Mouse (Mus musculus) hindbrain, embryonic 11.5 days (tissue): ENCODE data around the gene Bnc2. TPM values are rescaled to one million over a fixed set of nuclear protein-coding genes. Genes with fewer than 3 reads are reported as not detected.
A peak's percentile ranks its signal among the peaks of the same experiment; 100 is the strongest.

Experiments used
- ATAC-seq: fragments of 200-750 bp; cut with Nextera tagmentation; 2 replicates; pipeline ENCODE4 v1.8.0; 2017; ENCODE audit warnings: mild to moderate bottlenecking, moderate TSS enrichment, moderate library complexity; ENCODE audit not compliant: low FRiP score
- DNase-seq: peaks from one replicate; pipeline ENCODE4 v3.0.0-alpha.2; 2015; ENCODE audit warnings: low spot score
- H3K27ac ChIP-seq: fragments of 300-500 bp; sonication (generic); 2 replicates; pipeline ENCODE4 v1.5.1; 2014; ENCODE audit warnings: mild to moderate bottlenecking, low read depth, low read length
- H3K27me3 ChIP-seq: fragments of 300-500 bp; sonication (generic); 2 replicates; pipeline ENCODE4 v1.6.1; 2014; ENCODE audit warnings: mild to moderate bottlenecking, low read length, moderate library complexity, mixed read lengths; ENCODE audit not compliant: control insufficient read depth, insufficient read depth
- H3K36me3 ChIP-seq: fragments of 300-500 bp; sonication (generic); 2 replicates; pipeline ENCODE4 v1.6.1; 2014; ENCODE audit warnings: mild to moderate bottlenecking, low read length, moderate library complexity, mixed read lengths; ENCODE audit not compliant: control insufficient read depth, insufficient read depth
- H3K4me1 ChIP-seq: fragments of 300-500 bp; sonication (generic); replicated peaks from 2 replicates; pipeline ENCODE4 v1.6.1; 2014; ENCODE audit warnings: low read length, mixed read lengths; ENCODE audit not compliant: control insufficient read depth, insufficient read depth
- H3K4me2 ChIP-seq: fragments of 300-500 bp; sonication (generic); replicated peaks from 2 replicates; pipeline ENCODE4 v1.6.1; 2014; ENCODE audit warnings: mild to moderate bottlenecking, low read depth, low read length
- H3K4me3 ChIP-seq: fragments of 300-500 bp; sonication (generic); 2 replicates; pipeline ENCODE4 v1.5.1; 2014; ENCODE audit warnings: low read depth, low read length
- H3K9ac ChIP-seq: fragments of 300-500 bp; sonication (generic); 2 replicates; pipeline ENCODE4 v1.6.1; 2014; ENCODE audit warnings: low read depth, low read length
- H3K9me3 ChIP-seq: fragments of 300-500 bp; sonication (generic); 2 replicates; pipeline ENCODE4 v1.6.1; 2016; ENCODE audit warnings: low read length; ENCODE audit not compliant: control insufficient read depth
- WGBS: fragments of 180-500 bp; shearing (Covaris S2); extraction: QIAGEN DNeasy Blood & Tissue Kit; methylation state at CpG from one replicate; pipeline ENCODE4 v1.1.7; 2014; 5-methylcytosine and 5-hydroxymethylcytosine counted together
- polyA plus RNA-seq: library from polyadenylated mRNA; unstranded; fragments of >200 nt; fragmentation: Nextera tagmentation; extraction: Ambion mirVana; gene quantifications from 2 replicates; pipeline ENCODE4 v1.2.1, GENCODE M21; 2014

The Bnc2 gene
- polyA plus RNA-seq, 1 experiment from 2014 or later: 16.1 TPM

DNA sequence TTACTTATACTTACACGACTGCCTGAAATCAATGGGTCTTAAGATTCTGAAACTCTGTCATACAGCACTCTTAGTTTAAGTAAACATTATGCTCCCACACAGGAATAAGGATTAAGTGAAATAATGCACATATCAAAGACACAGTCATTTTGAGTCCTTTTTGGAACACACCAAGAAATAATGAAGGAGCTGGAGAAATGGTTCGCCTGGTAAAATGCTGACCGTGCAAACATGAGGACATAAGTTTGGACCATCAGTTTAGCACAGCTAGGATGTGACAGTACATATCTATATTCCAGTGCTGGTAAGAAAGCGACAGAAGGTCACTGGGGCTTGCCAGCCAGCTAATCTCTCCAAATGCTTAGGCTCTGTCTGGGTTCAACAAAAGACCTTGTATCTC lies 205.7 kb downstream of the Bnc2 start:
- Histone ChIP-seq H3K27ac (no peak overlapping the region), H3K27me3 (no peaks in the 10 kb centered on the region), H3K36me3 (no peaks in the 10 kb centered on the region), H3K9ac (no peak overlapping the region), H3K4me2 (no peak overlapping the region), H3K4me1 (no peaks in the 10 kb centered on the region), H3K9me3 (no peaks in the 10 kb centered on the region), H3K4me3 (no peak overlapping the region)
- DNase-seq: no peak
- WGBS: 88% methylated on average over 4 of the region's 4 CpGs
- ATAC-seq: no peak

DNA sequence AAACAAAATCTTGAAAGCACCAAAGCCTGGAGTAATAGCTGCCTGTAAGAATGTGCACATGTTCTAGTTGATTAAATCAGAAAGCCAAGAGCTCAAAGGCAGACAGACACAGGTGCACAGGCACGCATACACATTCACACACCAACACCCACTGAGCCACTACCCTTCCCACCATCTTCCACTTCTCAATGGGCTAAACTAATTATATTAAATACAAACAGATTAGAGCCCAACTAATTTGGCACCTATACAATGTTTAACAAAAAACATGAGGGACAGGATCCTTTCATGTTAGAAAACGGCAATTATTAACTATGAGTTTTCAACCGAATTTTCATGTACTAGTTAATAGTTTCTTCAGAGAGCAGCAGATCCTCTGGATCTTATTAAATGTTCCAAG lies 207.4 kb downstream of the Bnc2 start:
- no peak overlapping the region for H3K9ac ChIP-seq
- ATAC-seq (no peak), DNase-seq (no peak)
- no peaks in the 10 kb centered on the region for H3K27me3 ChIP-seq
- 85% methylated on average over 3 of the region's 3 CpGs for WGBS
- no peaks in the 10 kb centered on the region for H3K9me3 ChIP-seq
- no peak overlapping the region for H3K4me2 ChIP-seq
- H3K36me3 ChIP-seq: no peaks in the 10 kb centered on the region
- no peaks in the 10 kb centered on the region for H3K4me1 ChIP-seq
- H3K27ac ChIP-seq: no peak overlapping the region
- no peak overlapping the region for H3K4me3 ChIP-seq

DNA sequence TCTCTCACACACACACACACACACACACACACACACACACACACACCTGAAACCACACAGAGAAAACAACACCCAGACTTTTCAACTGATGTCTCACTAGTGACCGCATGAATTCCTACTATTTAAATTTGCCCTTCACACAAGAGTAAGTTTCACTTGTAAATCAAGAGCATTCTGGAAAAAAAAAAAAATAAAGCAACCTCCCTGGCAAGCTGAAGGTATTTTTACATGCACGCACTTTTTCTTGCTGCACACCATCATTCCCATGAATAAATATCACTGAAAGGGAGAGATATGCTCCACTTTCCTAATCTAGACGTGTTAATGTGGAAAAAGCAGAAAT lies 216.9 kb downstream of the Bnc2 start:
- 78% methylated on average over 3 of the region's 3 CpGs for WGBS
- Histone ChIP-seq H3K9me3 (no peaks in the 10 kb centered on the region), H3K4me1 (no peaks in the 10 kb centered on the region), H3K27ac (no peak overlapping the region), H3K36me3 (no peaks in the 10 kb centered on the region), H3K9ac (no peak overlapping the region), H3K27me3 (no peaks in the 10 kb centered on the region), H3K4me2 (no peak overlapping the region), H3K4me3 (no peak overlapping the region)
- no peak for ATAC-seq
- DNase-seq: no peak

DNA sequence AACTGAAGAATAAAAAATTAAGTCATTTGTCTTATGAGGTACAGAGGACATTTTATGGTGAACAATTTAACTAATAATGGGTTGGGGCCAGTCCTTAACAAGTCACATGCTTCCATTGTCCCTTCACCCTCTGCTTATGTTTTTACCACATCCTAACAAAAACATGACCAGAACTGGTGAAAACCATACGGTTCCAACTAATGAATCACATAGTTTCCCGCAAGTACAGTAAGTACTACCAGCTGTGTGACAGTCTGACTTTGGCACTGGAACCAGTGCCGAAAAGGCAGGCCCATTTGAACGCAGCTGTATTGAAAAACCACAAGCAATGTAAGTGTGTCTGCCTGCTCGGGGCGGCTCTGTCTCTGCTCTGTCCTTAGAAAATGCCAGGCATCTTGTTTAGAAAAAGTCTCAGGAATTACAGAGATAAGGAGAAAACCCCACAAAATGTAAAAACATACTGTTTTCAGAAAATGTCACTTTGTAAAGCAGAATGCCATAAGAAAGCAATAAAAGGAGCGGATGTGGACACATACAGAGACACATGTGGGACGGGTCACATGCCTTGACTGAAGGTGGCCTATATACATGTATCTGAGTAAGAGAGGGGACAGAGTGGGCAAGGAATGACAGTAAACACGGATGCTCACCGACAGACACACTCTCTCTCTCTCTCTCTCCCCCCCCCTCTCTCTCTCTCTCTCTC lies 217.4 kb downstream of the Bnc2 start:
- H3K27me3 ChIP-seq: no peaks in the 10 kb centered on the region
- H3K9ac ChIP-seq: no peak overlapping the region
- H3K27ac ChIP-seq: no peak overlapping the region
- H3K4me3 ChIP-seq: no peak overlapping the region
- peak; percentile 9 for DNase-seq
- H3K9me3 ChIP-seq: no peaks in the 10 kb centered on the region
- WGBS: 70% methylated on average over 10 of the region's 10 CpGs
- ATAC-seq: no peak
- H3K4me2 ChIP-seq: no peak overlapping the region
- no peaks in the 10 kb centered on the region for H3K36me3 ChIP-seq
- H3K4me1 ChIP-seq: no peaks in the 10 kb centered on the region

DNA sequence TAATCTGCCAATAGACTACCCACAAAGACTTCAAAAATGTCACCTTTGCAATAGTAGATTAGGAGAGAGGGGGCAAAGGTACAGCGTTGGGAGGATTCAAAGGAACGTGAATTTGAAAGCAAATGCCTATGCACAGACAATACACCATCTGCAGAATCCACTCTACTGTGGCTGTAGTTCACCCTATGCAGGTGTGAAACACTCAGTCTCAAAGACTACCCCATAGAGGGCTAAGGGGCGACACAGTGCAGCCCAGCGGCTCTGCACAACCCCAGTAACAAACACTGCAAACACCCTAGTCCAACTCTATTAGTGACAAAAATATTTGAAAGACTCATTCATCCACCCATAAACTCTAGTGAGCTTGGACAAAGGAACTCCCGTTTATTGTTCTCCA lies 218.2 kb downstream of the Bnc2 start:
- DNase-seq (no peak), ATAC-seq (no peak)
- H3K9ac ChIP-seq: no peak overlapping the region
- 80% methylated on average over 5 of the region's 5 CpGs for WGBS
- no peak overlapping the region for H3K27ac ChIP-seq
- H3K27me3 ChIP-seq: no peaks in the 10 kb centered on the region
- H3K9me3 ChIP-seq: no peaks in the 10 kb centered on the region
- H3K4me3 ChIP-seq: no peak overlapping the region
- no peaks in the 10 kb centered on the region for H3K4me1 ChIP-seq
- no peak overlapping the region for H3K4me2 ChIP-seq
- no peaks in the 10 kb centered on the region for H3K36me3 ChIP-seq

DNA sequence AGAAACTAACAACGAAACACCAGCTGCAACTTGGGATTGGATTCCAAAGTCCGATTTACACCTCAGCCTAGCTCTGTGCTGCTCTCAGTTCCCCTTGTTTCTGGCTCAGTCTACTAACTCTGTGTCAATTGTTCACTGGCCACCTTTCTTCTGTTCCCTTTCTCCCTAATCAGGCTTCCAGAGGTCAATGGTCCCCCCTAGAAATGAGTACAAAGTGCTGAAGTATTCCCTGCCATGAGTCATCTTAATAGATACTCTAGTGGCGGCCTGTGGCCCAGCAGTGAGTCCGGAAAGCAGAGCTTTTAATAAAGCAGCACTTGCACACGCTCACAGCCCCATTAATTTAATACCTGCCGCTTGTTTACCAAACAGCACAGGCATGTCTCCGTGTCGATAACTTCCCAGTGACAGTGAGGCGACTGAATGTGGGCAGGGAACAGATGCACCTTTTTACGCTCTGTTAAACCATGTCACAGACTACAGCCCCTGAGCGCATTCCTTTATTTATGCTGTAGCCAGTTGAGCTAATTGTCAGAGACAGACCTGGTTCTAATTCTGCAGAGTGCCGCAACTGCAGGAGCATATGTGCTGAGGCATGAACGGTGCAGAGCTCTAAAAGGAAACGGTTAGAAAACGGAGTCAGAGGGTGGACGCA lies 218.8 kb downstream of the Bnc2 start:
- no peak overlapping the region for H3K9ac ChIP-seq
- H3K4me2 ChIP-seq: no peak overlapping the region
- H3K27me3 ChIP-seq: no peaks in the 10 kb centered on the region
- no peak overlapping the region for H3K4me3 ChIP-seq
- no peak overlapping the region for H3K27ac ChIP-seq
- no peaks in the 10 kb centered on the region for H3K4me1 ChIP-seq
- ATAC-seq (no peak), DNase-seq (no peak)
- H3K9me3 ChIP-seq: no peaks in the 10 kb centered on the region
- no peaks in the 10 kb centered on the region for H3K36me3 ChIP-seq
- 67% methylated on average over 16 of the region's 16 CpGs for WGBS

DNA sequence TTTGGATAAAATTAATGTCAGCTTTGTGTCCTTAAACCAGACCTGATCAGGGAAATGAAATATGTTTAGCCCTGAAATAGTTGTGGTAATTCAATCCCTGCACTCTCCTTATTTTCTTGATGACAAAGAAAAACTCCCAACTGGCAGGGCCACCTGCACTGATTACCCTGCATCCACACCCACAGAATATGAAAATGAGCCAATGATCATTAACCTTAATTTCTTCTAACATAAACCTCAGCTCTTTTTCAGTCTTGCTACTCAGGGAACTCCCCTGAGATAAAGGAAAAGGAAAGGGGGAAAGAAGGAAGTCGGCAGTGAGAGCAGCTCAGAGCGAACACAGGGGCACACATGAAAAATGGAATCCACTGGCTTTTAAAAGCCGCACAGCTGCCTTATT lies 220.6 kb downstream of the Bnc2 start:
- 67% methylated on average over 3 of the region's 3 CpGs for WGBS
- no peak for ATAC-seq
- no peaks in the 10 kb centered on the region for H3K36me3 ChIP-seq

DNA sequence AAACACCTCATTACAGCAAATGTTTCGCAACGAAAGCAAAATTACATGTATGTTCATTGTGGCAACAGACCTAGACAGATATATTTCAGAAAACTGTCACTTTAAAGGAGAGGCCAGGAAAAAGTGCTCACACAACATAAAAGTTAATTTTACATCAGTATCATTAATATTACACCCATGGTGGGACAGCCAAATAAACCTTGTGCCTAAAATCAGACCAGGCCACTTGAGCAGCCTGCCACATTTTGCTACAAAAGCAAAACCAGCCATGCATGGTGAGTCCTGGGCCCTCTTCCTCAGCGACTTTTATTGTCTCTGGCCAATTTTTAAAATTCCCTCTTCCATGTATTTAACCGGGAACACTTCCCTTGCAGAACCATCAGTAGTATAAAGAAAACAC lies 221.5 kb downstream of the Bnc2 start:
- 81% methylated on average over 4 of the region's 4 CpGs for WGBS
- no peak overlapping the region for H3K9ac ChIP-seq
- no peaks in the 10 kb centered on the region for H3K36me3 ChIP-seq
- H3K4me3 ChIP-seq: no peak overlapping the region
- no peaks in the 10 kb centered on the region for H3K4me1 ChIP-seq
- H3K27ac ChIP-seq: no peak overlapping the region
- no peaks in the 10 kb centered on the region for H3K27me3 ChIP-seq
- no peaks in the 10 kb centered on the region for H3K9me3 ChIP-seq
- no peak overlapping the region for H3K4me2 ChIP-seq
- DNase-seq (no peak), ATAC-seq (no peak)

More for the DNA sequence above, 220.6 kb downstream of the Bnc2 start:
- no peaks in the 10 kb centered on the region for H3K27me3 ChIP-seq
- DNase-seq: no peak
- no peaks in the 10 kb centered on the region for H3K4me1 ChIP-seq
- H3K4me2 ChIP-seq: no peak overlapping the region
- H3K4me3 ChIP-seq: no peak overlapping the region
- H3K9me3 ChIP-seq: no peaks in the 10 kb centered on the region
- no peak overlapping the region for H3K9ac ChIP-seq
- no peak overlapping the region for H3K27ac ChIP-seq

DNA sequence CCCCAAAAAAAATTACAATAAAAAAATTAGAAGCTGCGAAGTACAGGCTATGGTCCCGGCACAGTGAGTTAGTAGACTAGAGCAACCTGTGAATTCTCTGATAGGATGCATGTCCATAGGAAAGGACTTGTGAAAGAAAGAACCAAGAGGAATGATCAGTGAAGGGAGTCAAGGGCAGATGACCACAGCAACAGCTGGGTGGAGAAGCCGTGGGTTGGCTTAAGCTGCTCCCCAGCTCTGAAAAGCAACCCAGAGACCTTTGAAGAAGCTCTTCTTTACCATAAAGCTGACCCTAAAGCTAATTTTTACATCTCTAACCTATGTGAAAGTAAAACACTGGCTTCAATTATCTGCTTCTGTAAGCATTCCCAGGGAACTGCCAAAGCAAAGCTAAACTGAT lies 222.4 kb downstream of the Bnc2 start:
- Histone ChIP-seq H3K9ac (no peak overlapping the region), H3K36me3 (no peaks in the 10 kb centered on the region), H3K27me3 (no peaks in the 10 kb centered on the region), H3K4me1 (no peaks in the 10 kb centered on the region), H3K9me3 (no peaks in the 10 kb centered on the region), H3K4me3 (no peak overlapping the region), H3K4me2 (no peak overlapping the region), H3K27ac (no peak overlapping the region)
- DNase-seq: no peak
- no peak for ATAC-seq
- WGBS: 80% methylated on average over 3 of the region's 3 CpGs
